Mouse (Mus musculus): Measurements from ENCODE around the gene Rab3a.

The Rab3a gene

DNA sequence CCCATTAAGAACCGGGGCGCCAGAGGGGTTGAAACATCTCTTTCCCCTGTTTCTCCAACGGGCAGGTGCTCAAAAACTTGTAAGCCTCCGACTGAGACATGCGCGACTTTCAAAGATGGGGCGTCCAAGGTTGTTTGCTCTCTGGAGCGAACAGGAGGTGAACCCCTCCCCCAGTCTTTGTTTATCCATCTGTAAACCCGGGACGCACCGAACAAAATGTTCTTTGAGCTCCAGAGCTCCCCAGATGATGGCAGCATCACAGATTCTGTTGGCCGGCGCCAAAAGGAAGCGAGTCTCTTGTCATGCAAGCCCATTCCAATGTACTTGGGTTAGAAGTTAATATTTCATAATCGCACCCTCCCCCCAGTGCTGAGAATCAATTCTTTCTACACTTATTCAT, 43.8 kb downstream of the Rab3a start:
- in situ Hi-C loops (cut with MboI), result no loop called here

DNA sequence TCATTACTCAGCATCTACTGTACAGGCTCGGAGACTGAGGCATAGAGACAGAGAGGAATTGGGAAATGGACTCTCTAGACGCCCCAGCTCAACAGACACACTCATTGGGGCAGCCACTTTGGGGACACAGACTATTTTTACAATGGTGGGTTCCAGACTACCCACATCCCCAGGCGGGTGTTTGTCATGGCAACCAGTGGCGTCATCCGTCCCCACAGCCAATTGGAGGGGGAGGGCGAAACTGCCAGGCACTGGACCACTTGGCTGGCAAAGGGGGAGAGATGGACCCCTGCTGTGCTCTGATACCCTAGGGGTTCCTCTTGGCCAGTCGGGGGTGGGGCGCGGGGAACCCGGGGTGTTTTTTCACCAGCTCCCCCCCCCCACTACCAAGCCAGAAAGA, 46.2 kb downstream of the Rab3a start:
- in situ Hi-C loops (cut with MboI), result no loop called here

DNA sequence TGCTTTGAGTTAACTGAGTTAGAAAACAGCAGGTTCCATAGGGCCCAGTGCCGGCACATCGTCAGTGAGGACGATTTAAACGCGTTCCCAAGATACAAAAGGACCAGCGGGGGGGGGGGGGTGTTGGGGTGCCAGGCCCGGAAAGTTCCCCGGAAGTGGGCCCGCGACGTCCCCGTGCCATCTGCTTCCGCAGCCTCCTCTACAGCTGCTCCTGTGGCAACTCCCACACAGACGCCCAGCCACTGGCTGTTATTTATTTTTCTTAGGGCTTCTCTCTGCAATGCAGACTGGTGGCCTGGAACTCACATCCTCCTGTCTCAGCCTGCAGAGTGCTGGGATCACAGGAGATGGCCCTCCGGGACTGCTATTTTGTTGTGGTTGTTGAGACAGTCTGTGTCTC, 46.7 kb downstream of the Rab3a start:
- in situ Hi-C loops (cut with MboI), result no loop called here

GRCm38 (mm10) chr8:70801830-70802229, 47.4 kb downstream of the Rab3a start:
- in situ Hi-C loops (cut with MboI), result no loop called here

DNA sequence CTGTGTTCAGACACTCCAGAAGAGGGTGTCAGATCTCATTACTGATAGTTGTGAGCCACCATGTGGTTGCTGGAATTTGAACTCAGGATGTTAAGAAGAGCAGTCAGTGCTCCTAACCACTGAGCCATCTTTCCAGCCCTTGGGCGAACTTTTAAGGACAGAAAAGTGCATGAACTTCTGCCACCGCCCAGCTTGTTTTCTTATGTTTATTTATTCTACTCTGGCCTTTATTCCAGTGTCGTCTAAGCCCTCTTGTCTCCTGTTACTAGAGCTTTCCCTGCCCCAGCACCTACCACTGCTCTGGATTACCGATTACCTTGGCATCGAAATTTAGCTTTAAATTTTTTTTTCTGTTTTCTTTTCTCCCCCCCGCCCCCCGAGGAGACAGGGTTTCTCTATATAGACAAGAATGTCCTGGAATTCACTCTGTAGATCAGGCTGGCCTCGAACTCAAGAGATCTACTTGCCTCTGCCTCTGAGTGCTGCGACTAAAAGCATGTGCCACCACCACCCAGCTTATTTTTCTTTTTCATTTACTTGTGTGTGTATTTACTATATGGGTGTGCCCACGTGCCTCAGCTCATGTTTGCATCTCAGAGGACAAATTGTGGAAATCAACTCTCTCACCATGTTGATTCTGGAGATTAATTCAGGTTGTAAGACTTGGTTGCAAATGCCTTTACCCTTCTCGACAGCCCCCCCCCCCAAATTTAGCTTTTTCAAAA, 48.5 kb downstream of the Rab3a start:
- in situ Hi-C loops (cut with MboI), result no loop called here

DNA sequence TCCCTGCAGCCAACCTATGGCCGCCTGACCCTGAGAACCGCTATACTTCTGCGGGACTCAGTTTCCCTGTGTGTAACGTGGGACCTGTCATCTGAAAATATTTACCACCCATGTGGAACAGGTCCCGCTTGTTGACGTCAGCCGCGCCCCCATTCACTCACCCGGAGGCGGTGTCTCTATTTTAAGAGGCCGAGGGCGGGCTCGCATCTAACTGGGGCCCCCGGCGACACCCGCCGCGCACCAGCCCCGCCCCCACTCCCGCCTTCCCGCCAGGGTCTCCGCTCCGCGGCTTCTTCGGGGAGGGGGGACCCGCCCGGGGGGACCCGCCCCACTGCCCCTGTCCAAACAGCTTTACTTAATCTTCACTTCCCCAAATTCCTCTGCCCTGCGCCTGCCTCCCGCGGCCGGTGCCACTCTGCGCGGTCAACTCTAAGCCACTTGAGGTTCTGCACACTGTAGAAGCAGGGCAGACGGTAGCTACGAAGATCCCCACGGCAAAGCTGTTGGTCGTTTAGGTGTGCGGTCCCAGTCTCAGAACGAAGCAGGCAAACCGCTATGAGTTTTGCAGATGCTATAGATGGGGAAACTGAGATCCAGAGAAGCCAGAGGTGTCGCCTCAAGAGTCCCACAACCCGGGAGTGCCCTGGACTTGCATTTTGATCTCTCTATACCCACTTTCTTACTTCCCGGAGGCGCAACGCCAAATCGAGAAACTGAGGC, 49.4 kb downstream of the Rab3a start:
- in situ Hi-C loops (cut with MboI), result no loop called here

GRCm38 (mm10) chr8:70804481-70805206, 50.2 kb downstream of the Rab3a start, which contains the start of gene Mast3:
TSS of gene Mast3 (minus strand) at chr8:70805054.
- in situ Hi-C loops (cut with MboI), result no loop called here

DNA sequence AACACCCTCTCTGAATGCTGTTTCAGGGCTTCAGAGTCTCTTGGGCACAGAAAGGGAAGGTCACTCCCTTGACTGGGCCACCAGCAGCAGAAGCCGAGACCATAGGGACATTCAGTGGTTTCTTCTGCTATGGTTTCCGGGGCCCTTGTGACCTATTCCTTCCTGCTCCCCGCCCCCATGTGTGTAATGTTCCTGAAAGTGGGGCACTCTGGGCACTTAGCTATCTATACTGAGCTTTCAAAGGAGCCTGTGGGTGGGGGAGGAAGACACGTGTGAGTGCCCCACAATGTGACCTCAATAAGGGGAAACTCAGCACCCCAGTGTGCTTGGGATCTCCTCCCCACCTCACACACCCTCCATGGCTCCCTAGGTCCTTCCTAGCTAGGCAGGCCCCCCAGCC, 52.1 kb downstream of the Rab3a start:
- in situ Hi-C loops (cut with MboI), result no loop called here

DNA sequence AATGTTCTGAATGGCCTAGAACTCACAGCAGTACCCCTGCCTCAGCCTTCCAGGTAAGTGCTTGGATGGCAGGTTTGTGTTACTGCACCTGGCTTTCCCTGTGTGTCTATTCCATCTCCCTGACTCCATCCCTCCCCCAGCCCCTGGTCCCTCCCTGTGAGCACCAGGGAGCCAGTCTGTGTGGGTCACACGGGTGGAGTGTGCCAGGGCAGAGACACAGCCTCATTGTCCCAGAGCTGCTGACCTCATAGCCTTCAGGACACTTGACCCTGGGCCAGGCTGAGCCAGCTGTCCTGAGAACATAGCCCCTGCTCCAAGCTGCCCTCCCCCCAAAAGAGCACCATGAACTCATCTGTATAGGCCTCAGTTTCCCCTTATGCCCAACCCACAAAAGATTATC, 52.8 kb downstream of the Rab3a start:
- in situ Hi-C loops (cut with MboI), result no loop called here

DNA sequence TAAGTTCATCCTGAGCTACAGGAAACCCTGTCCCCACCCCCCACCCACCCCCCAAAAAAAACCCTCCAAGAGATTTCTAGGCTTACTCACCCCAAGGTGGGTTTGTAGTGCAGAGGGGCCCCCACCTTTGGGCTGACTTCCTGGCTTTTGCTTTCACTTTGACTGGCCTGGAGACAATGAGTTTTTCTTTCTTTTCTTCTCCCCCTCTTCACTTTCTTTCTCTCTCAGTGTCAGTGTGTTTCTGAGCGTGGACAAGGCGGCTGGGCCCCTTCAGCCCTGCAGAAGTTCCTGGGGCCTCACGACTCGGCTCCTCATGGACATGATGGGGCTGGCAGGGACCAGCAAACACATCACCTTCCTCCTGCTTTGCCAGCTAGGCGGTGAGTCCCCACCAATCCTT, 53.8 kb downstream of the Rab3a start, which contains the start of gene Il12rb1:
Il12rb1 (plus strand) TSS at position 211 of the 400 bp plus-strand sequence.
- in situ Hi-C loops (cut with MboI), result no loop called here

All from mature B cell (primary cell).